Mouse (Mus musculus) neural tube, embryonic 14.5 days (tissue): Measurements from ENCODE around the gene Hadhb. TPM values are rescaled to one million over a fixed set of nuclear protein-coding genes. Genes with fewer than 3 reads are reported as not detected.
A peak's percentile ranks its signal among the peaks of the same experiment; 100 is the strongest.

ENCODE experiments used
- ATAC-seq: fragments of 200-750 bp; cut with Nextera tagmentation; 2 replicates; pipeline ENCODE4 v1.8.0; 2017; ENCODE audit warnings: low read depth, mild to moderate bottlenecking, moderate TSS enrichment, moderate library complexity
- H3K27ac ChIP-seq: fragments of 300-500 bp; sonication (generic); 2 replicates; pipeline ENCODE4 v1.5.1; 2014; ENCODE audit warnings: low read depth, mild to moderate bottlenecking, control low read depth, low read length, moderate library complexity, mixed read lengths
- H3K27me3 ChIP-seq: fragments of 300-500 bp; sonication (generic); 2 replicates; pipeline ENCODE4 v1.6.1; 2014; ENCODE audit warnings: low read length; ENCODE audit not compliant: control insufficient read depth, insufficient read depth
- H3K36me3 ChIP-seq: fragments of 300-500 bp; sonication (generic); 2 replicates; pipeline ENCODE4 v1.6.1; 2014; ENCODE audit warnings: low read length, mixed read lengths; ENCODE audit not compliant: control insufficient read depth, insufficient read depth
- H3K4me1 ChIP-seq: fragments of 300-500 bp; sonication (generic); 2 replicates; pipeline ENCODE4 v1.6.1; 2014; ENCODE audit warnings: low read length; ENCODE audit not compliant: control insufficient read depth, insufficient read depth
- H3K4me2 ChIP-seq: fragments of 300-500 bp; sonication (generic); 2 replicates; pipeline ENCODE4 v1.6.1; 2014; ENCODE audit warnings: mild to moderate bottlenecking, low read depth, low read length, control low read depth
- H3K4me3 ChIP-seq: fragments of 300-500 bp; sonication (generic); 2 replicates; pipeline ENCODE4 v1.5.1; 2014; ENCODE audit warnings: low read depth, low read length, control low read depth, mixed read lengths
- H3K9ac ChIP-seq: fragments of 300-500 bp; sonication (generic); replicated peaks from 2 replicates; pipeline ENCODE4 v1.6.1; 2014; ENCODE audit warnings: low read depth, mild to moderate bottlenecking, control low read depth, low read length, mixed read lengths
- H3K9me3 ChIP-seq: fragments of 300-500 bp; sonication (generic); 2 replicates; pipeline ENCODE4 v1.6.1; 2016; ENCODE audit warnings: low read length; ENCODE audit not compliant: control insufficient read depth
- WGBS: fragments of 180-500 bp; shearing (Covaris S2); extraction: QIAGEN DNeasy Blood & Tissue Kit; methylation state at CpG from one replicate; pipeline ENCODE4 v1.1.7; 2014; 5-methylcytosine and 5-hydroxymethylcytosine counted together
- polyA plus RNA-seq: library from polyadenylated mRNA; unstranded; fragments of >200 nt; fragmentation: Nextera tagmentation; extraction: Ambion mirVana; gene quantifications from 2 replicates; pipeline ENCODE4 v1.2.1, GENCODE M21; 2014

The Hadhb gene
- polyA plus RNA-seq, 1 experiment from 2014 or later: 54.5 TPM

DNA sequence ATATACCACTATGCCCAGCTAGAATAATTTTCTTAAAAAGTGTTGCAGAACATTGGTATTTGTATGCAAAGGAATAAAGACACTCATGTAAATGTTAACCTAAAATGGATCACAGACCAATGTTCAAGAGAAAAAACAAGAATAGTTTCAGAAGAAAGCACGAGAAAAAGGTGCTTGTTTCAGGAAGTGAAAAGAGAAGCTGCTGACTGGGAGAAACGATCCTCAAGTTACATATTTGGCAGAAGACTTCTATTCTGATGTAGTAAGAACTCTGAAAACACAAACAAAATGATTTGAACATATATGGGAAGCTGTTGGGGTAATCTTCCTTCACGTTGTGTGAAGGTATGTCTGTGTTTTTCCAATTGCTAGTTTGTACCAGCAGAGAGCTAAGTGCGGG lies 16.9 kb upstream of the Hadhb start:
- Histone ChIP-seq H3K36me3 (peaks cover 61% of the 10 kb centered on the region), H3K9me3 (no peaks in the 10 kb centered on the region), H3K27ac (no peak overlapping the region), H3K4me3 (no peak overlapping the region), H3K9ac (no peak overlapping the region), H3K4me2 (no peak overlapping the region), H3K27me3 (no peaks in the 10 kb centered on the region), H3K4me1 (no peaks in the 10 kb centered on the region)
- no peak for ATAC-seq
- WGBS: 93% methylated on average over 4 of the region's 4 CpGs

DNA sequence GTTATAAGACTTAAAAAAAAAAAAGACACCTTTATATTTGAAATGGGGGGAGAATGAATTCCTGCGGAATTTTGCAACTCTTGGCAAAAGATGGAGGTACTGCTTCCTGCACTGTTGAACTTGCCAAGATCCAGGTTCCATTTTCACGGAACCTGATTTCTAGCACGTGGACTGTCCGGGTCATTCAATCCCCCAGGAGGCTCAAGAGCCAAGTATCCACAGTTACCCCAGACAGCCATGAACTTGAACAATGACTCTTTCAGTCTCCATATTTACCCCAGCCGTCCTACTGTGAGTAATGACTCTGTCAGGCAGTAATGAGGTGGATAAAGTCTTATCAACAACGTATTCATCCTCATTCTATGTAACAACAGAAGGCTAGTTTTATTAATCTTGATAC lies 8.5 kb upstream of the Hadhb start:
- Histone ChIP-seq H3K4me3 (no peak overlapping the region), H3K27me3 (no peaks in the 10 kb centered on the region), H3K9ac (no peak overlapping the region), H3K4me2 (no peak overlapping the region), H3K36me3 (peaks cover 44% of the 10 kb centered on the region), H3K9me3 (no peaks in the 10 kb centered on the region), H3K4me1 (no peaks in the 10 kb centered on the region), H3K27ac (no peak overlapping the region)
- ATAC-seq: no peak
- WGBS: 81% methylated on average over 6 of the region's 6 CpGs

DNA sequence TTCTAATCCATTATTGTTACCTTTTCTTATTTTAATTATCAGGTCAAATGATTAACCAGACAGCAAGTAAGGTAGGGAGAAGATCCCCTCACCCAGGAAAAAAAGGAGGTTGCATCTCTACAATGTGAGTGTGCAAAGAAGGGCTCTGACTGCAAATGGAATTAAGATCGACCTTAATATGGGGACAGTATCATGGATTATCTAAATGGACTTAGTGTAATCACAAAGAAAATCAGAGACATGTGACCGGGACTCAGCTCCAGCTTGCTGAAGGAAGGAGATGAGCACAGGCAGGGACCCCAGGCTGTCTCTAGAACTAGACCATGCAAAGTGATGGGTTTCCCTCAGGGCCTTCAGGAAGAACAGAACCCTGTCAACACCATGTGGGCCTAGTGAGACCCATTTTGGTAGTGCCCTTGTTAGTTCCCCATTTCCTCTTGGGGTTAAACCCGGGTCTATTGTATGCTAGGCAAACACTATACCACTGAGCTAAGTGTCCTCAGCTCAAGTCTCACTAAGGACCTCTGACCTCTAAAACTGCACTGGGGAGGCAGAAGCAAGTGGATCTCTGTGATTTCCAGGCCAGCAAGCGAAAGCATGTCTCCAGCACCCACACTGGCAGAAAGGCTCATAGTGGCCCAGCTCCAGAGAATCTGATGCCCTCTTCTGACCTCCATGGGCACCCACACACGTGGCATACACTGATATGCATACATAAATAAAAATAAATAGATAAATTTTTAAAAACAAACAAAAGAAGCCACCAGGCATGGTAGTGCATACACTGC lies 6.7 kb upstream of the Hadhb start:
- no peaks in the 10 kb centered on the region for H3K4me1 ChIP-seq
- H3K9ac ChIP-seq: no peak overlapping the region
- ATAC-seq: no peak
- H3K4me2 ChIP-seq: no peak overlapping the region
- no peak overlapping the region for H3K27ac ChIP-seq
- H3K9me3 ChIP-seq: no peaks in the 10 kb centered on the region
- H3K27me3 ChIP-seq: no peaks in the 10 kb centered on the region
- peaks cover 28% of the 10 kb centered on the region for H3K36me3 ChIP-seq
- 90% methylated on average over 5 of the region's 5 CpGs for WGBS
- H3K4me3 ChIP-seq: no peak overlapping the region

DNA sequence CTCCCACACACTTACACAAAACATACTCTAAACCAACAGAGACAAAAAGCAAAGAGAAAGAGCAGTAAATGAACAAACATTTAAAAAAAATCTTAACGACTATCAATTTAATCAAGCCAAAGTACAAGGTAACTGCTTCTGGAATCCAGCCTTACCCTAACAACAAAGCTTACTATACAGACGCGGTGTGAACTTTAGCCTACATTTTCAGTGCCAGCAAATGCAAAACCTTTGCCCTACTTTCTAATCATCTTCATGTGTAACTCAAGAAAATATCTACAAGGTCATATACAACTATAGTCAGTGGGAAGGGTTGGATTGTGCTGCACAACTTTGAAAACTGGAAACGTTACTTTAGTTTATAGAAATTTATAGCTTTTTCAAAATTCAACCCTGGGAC lies 3.0 kb upstream of the Hadhb start:
- 74% methylated on average over 4 of the region's 4 CpGs for WGBS
- Histone ChIP-seq H3K9me3 (no peaks in the 10 kb centered on the region), H3K9ac (no peak overlapping the region), H3K4me2 (no peak overlapping the region), H3K4me3 (no peak overlapping the region), H3K27ac (no peak overlapping the region), H3K4me1 (peaks cover 9% of the 10 kb centered on the region), H3K27me3 (no peaks in the 10 kb centered on the region), H3K36me3 (peaks cover 2% of the 10 kb centered on the region; the same call in 1 of the 2 replicates)
- no peak for ATAC-seq

DNA sequence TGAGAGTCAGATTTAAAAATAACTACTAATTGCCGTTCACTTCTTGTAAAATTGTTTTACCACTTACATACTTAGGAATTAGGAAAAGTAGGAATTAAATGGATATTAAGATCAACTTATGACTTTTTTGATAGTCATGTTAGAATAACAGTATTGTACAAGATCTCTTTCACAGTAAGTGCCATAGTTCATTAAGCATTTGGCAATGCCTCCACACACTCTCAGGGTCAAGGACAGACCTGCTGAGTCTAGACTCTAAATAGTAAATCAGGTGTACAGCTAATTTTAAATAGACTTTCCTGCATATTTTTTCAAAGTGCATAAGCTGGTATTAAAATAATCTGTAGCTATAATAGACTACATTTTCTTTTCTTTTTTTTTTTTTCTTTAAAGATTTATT lies 2.6 kb upstream of the Hadhb start:
- Histone ChIP-seq H3K36me3 (no peaks in the 10 kb centered on the region), H3K27ac (no peak overlapping the region), H3K4me2 (no peak overlapping the region), H3K9ac (no peak overlapping the region), H3K27me3 (no peaks in the 10 kb centered on the region), H3K9me3 (no peaks in the 10 kb centered on the region), H3K4me3 (no peak overlapping the region), H3K4me1 (peaks cover 9% of the 10 kb centered on the region)
- ATAC-seq: no peak
- WGBS: 85% methylated on average over 1 of the region's 1 CpGs

DNA sequence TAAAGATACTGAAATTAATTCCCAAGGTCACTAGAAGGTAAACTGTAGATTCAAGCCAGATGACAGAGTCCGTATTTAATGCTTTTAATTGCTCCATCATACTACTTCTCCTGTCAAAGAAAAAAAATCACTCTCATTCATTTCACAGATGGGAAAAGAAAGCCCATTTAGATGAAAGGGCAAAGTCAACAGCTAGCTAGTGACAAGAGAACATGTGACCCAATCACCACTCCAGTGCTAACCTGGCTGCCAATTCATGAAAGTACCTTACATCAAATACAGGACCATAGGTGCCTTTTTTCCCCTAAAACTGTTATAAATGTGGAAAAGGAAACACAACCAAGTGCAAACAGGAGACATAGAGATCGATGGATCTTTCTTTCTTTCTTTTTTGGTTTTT lies 1.8 kb upstream of the Hadhb start:
- WGBS: 88% methylated on average over 2 of the region's 2 CpGs
- H3K4me2 ChIP-seq: no peak overlapping the region
- no peaks in the 10 kb centered on the region for H3K9me3 ChIP-seq
- H3K27me3 ChIP-seq: no peaks in the 10 kb centered on the region
- no peak for ATAC-seq
- no peak overlapping the region for H3K4me3 ChIP-seq
- peaks cover 9% of the 10 kb centered on the region for H3K4me1 ChIP-seq
- H3K9ac ChIP-seq: no peak overlapping the region
- no peaks in the 10 kb centered on the region for H3K36me3 ChIP-seq
- no peak overlapping the region for H3K27ac ChIP-seq

DNA sequence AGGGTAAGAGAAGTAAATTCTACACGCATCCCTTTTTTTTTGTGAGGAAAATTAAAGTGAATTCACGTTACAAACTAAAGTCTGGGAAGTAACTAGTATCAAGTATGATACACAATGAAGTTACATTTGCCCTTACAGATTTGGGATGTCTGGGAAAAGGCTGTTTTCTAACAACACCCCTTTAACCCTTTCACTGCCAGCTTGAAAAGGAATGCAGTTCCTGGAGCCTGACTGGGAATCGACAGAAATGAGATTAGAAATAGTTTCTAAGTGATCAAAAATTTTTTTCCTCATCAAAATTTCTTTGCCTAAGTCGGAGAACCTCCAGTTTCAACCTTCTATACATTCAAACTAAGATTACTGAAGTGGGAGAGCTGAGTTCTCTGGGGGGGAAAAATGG lies 1.0 kb upstream of the Hadhb start:
- ATAC-seq: no peak
- H3K36me3 ChIP-seq: no peaks in the 10 kb centered on the region
- peak overlapping the region; percentile 56 for H3K4me2 ChIP-seq
- H3K9me3 ChIP-seq: no peaks in the 10 kb centered on the region
- H3K4me3 ChIP-seq: peak overlapping the region; percentile 66
- 22% methylated on average over 4 of the region's 4 CpGs for WGBS
- no peak overlapping the region for H3K27ac ChIP-seq
- peak overlapping the region; percentile 71 for H3K9ac ChIP-seq
- H3K4me1 ChIP-seq: peaks cover 9% of the 10 kb centered on the region
- no peaks in the 10 kb centered on the region for H3K27me3 ChIP-seq

DNA sequence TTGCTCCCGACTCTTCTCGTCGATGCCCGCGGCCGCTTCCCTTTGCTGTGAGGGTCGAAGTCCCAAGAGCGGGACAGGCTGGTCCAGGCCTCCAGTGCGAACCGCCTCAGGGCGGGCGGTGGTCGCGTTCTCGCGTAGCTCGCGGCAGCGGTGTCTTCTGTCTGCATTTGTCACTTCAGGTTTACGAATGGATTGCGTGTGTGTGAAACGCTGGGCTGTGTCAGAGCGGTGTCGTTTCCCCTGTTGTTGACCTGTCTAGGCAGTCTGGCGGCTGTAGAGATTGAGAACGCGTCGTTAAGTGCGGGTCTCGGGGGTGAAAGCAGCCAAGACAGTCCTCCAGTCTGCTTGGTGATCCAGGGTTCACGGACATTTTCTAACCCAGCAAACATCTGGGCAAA lies 346 bp downstream of the Hadhb start:
- Histone ChIP-seq H3K9me3 (no peaks in the 10 kb centered on the region), H3K36me3 (no peaks in the 10 kb centered on the region), H3K9ac (peak overlapping the region; percentile 71), H3K4me1 (peaks cover 9% of the 10 kb centered on the region), H3K27ac (peak overlapping the region; percentile 65), H3K4me2 (peak overlapping the region; percentile 56), H3K27me3 (no peaks in the 10 kb centered on the region), H3K4me3 (peak overlapping the region; percentile 66)
- WGBS: 0% methylated on average over 31 of the region's 31 CpGs
- peak; percentile 76 for ATAC-seq

DNA sequence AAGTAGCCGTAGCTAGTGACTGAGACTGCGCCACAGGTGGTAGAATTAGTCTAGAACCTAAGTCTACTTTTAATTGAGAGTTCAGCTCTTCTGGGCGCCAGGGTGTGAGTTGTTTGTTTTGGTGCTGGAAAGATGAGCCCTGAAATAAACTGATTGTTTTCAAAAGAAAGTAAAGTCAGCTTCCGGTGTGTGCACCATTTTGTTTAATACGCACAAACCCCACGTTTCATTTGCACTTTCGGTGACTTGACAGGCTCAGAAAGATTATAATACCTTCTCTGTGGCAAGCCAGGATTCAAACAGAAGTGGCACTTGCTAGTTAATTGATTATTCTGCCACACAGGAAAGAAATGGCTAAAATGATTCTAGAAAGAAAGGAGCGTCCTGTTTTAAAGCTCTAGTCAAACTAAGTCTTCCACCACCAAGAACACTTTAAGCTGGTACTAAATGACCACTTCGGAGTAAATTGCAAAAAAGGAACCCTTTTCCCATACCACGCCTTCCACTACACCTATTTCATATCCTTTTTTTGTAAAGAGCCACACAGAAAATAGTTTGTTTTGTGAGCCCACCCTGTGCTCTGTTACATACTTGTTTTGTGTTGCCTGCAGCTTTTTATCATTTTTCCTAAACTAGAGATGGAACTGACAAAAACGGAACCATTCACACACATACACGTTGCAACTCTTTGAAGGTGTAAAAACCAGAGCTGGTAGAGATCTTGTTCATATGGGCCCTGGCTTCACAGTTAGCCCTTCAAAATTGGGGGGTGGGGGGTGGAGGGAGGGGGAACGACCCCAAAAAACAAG lies 977 bp downstream of the Hadhb start:
- peak overlapping the region; percentile 66 for H3K4me3 ChIP-seq
- H3K36me3 ChIP-seq: no peaks in the 10 kb centered on the region
- peak overlapping the region; percentile 65; the same call in 1 of the 2 replicates for H3K27ac ChIP-seq
- H3K9ac ChIP-seq: peak overlapping the region; percentile 71
- no peak for ATAC-seq
- H3K9me3 ChIP-seq: no peaks in the 10 kb centered on the region
- 41% methylated on average over 13 of the region's 13 CpGs for WGBS
- H3K27me3 ChIP-seq: no peaks in the 10 kb centered on the region
- H3K4me1 ChIP-seq: peaks cover 9% of the 10 kb centered on the region
- H3K4me2 ChIP-seq: peak overlapping the region; percentile 56
